Mouse (Mus musculus): Measurements from ENCODE around the gene Msrb2. TPM values are rescaled to one million over a fixed set of nuclear protein-coding genes. Genes with fewer than 3 reads are reported as not detected.

Msrb2 gene
- total and polyA plus RNA-seq, 3 experiments = not detected

DNA sequence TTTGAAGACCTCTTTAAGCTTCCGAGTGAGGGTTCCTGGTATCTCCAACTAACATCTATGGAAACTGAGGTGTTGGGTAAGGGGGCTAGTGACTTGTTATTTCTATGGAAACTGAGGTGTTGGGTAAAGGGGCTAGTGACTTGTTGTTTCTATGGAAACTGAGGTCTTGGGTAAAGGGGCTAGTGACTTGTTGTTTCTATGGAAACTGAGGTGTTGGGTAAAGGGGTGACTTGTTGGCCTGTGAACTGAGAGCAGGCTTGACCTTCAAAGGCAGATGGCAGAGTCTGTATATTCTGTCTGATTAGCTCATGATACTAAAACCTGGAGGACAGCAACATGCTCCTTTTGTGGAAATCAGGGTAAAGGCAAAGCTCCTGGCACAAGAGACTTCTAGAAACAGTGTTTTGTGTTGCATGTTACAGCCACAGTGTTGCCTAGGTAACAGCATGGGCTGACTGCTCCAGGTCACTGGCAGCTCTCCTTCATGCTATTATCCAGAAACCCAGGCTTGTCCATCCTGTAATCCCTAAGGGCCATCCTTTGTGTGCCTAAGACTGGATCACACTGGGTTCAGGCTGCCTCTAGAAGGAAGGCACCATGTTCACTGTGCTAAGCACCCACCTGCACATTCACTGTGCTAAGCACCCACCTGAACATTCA is 48.6 kb downstream of the Msrb2 start:
- DNase-seq (ENCODE audit: low spot score) (no peak), ATAC-seq (ENCODE audit: extremely low read depth, insufficient number of reproducible peaks, low FRiP score, poor library complexity, severe bottlenecking) (no peak)
- no peaks in the 10 kb centered on the region for H3K4me1 ChIP-seq (ENCODE audit: insufficient read depth, low read depth, low read length)
- no peaks in the 10 kb centered on the region for H3K27me3 ChIP-seq (ENCODE audit: insufficient read depth, low read length)
- TF ChIP-seq POLR2AphosphoS5 (IDR thresholded peaks at IDR 0.05; ENCODE audit: insufficient replicate concordance, low read depth, low read length) (no peak), GATA1 (IDR thresholded peaks at IDR 0.05; ENCODE audit: borderline replicate concordance, low read length) (no peak), GATA2 (IDR thresholded peaks at IDR 0.05; ENCODE audit: borderline replicate concordance, low read depth, low read length) (no peak), CTCF (IDR thresholded peaks at IDR 0.05; ENCODE audit: low read depth, low read length) (no peak), TAL1 (conservative IDR thresholded peaks at IDR 0.05; ENCODE audit: low read depth, low read length) (no peak)
- H3K9me3 ChIP-seq (replicated peaks) = no peaks in the 10 kb centered on the region
- no peak overlapping the region for H3K4me3 ChIP-seq (ENCODE audit: low read depth, low read length)
- H3K36me3 ChIP-seq (replicated peaks) = no peaks in the 10 kb centered on the region

DNA sequence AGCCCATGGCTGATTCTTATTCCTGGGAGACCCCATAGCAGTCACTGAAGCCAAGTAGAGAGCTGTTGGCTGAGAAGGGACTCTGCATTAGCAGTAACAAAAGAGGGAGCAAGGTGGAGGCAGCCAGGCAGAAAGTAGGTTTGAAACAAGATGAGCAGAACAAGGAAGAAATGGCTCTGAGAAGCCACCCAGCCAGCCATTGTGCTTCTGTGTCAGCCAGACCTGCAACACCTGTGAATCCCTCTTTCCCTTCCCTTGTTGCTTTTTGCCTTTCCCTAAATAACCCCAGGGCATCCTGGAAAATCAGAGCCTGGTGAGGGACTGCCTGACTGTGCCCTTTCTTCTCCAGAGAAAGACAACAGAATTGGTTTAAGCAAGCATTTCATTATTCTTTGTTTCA is 51.0 kb downstream of the Msrb2 start:
- Histone ChIP-seq H3K9me3 (replicated peaks) (no peaks in the 10 kb centered on the region), H3K36me3 (replicated peaks) (no peaks in the 10 kb centered on the region), H3K27me3 (ENCODE audit: insufficient read depth, low read length) (no peaks in the 10 kb centered on the region), H3K4me3 (ENCODE audit: low read depth, low read length) (no peak overlapping the region), H3K4me1 (ENCODE audit: insufficient read depth, low read depth, low read length) (no peaks in the 10 kb centered on the region)
- TF ChIP-seq GATA2 (IDR thresholded peaks at IDR 0.05; ENCODE audit: borderline replicate concordance, low read depth, low read length) = no peak
- ATAC-seq (ENCODE audit: extremely low read depth, insufficient number of reproducible peaks, low FRiP score, poor library complexity, severe bottlenecking) (no peak), DNase-seq (ENCODE audit: low spot score) (no peak)

DNA sequence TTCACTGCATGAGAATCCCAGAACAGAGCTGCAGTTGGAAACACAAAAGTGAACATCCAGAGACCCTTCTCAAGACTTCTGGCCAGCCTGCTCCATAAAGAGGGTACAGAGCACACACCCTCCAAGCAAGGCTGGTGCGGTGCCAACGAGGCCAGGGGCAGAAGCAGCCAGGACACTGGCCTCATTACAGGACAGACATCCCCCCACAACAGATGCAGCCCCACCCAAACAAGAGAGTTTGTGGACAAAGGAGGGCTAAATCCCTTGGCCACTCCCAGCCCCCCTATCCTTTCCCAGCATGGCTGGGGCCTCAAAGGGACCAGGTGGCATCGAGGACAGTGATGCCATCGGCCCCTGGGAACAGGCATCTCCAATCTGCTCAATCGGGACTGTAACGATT is 51.8 kb downstream of the Msrb2 start:
- Histone ChIP-seq H3K36me3 (replicated peaks) (no peaks in the 10 kb centered on the region), H3K9me3 (replicated peaks) (no peaks in the 10 kb centered on the region), H3K4me1 (ENCODE audit: insufficient read depth, low read depth, low read length) (no peaks in the 10 kb centered on the region), H3K27me3 (ENCODE audit: insufficient read depth, low read length) (no peaks in the 10 kb centered on the region), H3K4me3 (ENCODE audit: low read depth, low read length) (no peak overlapping the region)
- TF ChIP-seq POLR2AphosphoS5 (IDR thresholded peaks at IDR 0.05; ENCODE audit: insufficient replicate concordance, low read depth, low read length) (no peak), GATA2 (IDR thresholded peaks at IDR 0.05; ENCODE audit: borderline replicate concordance, low read depth, low read length) (no peak), TAL1 (conservative IDR thresholded peaks at IDR 0.05; ENCODE audit: low read depth, low read length) (no peak), GATA1 (IDR thresholded peaks at IDR 0.05; ENCODE audit: borderline replicate concordance, low read length) (no peak), CTCF (IDR thresholded peaks at IDR 0.05; ENCODE audit: low read depth, low read length) (no peak)
- ATAC-seq (ENCODE audit: extremely low read depth, insufficient number of reproducible peaks, low FRiP score, poor library complexity, severe bottlenecking) = no peak
- DNase-seq (ENCODE audit: low spot score) = no peak

DNA sequence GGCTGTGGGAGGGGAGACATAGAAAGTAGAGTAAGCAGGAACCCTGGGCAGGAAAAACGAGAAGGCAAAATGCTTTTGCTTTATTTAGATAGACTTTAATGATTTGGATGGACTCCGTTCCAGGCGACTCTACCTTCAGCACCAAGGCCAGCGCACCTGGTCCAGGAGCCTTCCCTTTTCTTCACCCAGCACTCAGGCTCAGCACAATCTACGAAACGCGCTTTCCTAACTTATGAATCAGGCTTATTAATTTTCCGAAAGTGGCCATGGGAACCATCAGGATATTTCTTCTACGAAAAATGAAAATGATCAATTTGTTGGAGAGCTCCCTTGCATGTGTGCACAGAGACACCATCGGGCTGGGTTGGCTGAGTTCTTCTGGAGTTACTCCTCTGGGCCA is 57.8 kb downstream of the Msrb2 start:
- H3K9me3 ChIP-seq (replicated peaks) = 0 out of 2 replicates have a peak, but pooled peaks cover 2% of the 10 kb centered on the region
- no peaks in the 10 kb centered on the region for H3K27me3 ChIP-seq (ENCODE audit: insufficient read depth, low read length)
- ATAC-seq (ENCODE audit: extremely low read depth, insufficient number of reproducible peaks, low FRiP score, poor library complexity, severe bottlenecking) (no peak), DNase-seq (ENCODE audit: low spot score) (no peak)
- TF ChIP-seq GATA2 (IDR thresholded peaks at IDR 0.05; ENCODE audit: borderline replicate concordance, low read depth, low read length) (no peak), CTCF (IDR thresholded peaks at IDR 0.05; ENCODE audit: low read depth, low read length) (no peak)
- no peaks in the 10 kb centered on the region for H3K36me3 ChIP-seq (replicated peaks)
- no peak overlapping the region for H3K4me3 ChIP-seq (ENCODE audit: low read depth, low read length)
- H3K4me1 ChIP-seq (ENCODE audit: insufficient read depth, low read depth, low read length) = no peaks in the 10 kb centered on the region

DNA sequence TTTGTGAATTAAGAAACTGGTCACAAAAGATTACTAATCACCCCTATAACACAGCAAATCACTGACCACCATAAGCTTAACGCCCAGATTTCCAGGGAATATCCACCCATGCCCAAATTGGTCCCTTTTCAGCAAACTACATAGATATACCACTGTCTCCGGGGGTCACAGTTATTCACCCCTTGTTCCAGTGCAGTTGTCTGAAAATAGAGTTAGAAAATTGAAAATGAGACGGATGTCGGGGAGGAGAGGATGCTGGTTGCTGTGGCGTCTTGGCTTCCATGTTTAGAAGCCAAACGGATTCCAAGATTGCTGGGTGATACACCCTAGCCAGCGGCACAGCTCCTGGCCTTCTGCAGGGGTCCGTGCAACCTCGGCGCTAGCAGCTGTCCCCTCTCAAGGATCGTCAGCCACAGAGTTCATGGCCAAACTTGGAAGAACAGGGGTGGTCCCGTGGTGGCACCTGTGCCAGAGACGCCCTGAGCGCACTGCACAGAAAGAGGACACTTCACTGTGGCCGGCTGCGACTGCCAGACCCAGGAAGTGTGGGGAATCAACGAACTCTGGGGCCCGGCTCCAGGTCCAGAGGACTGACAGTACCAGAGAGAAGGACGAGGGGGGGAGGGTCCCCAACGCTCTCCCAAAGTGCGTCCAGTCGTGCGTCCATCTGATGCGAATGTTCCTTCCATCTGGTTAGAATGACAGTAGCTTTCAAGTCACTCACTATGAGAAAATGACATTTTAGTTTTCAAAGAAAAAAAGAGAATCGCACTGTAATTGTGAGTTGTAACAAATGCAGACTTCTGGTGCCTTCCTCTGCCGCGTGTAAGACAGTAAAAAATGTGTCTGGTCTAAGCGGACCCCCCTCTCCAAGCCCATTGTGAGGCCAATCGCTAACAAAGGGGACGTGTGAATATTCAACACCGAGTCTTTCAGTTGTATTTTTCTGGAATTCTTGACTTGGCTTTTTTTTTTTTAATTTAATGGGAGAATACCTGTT is 58.8 kb downstream of the Msrb2 start:
- no peak for DNase-seq (ENCODE audit: low spot score)
- TF ChIP-seq TAL1 (conservative IDR thresholded peaks at IDR 0.05; ENCODE audit: low read depth, low read length) = no peak
- TF ChIP-seq GATA1 (IDR thresholded peaks at IDR 0.05; ENCODE audit: borderline replicate concordance, low read length) = no peak
- TF ChIP-seq CTCF (IDR thresholded peaks at IDR 0.05; ENCODE audit: low read depth, low read length) = no peak
- no peak for TF ChIP-seq POLR2AphosphoS5 (IDR thresholded peaks at IDR 0.05; ENCODE audit: insufficient replicate concordance, low read depth, low read length)
- TF ChIP-seq GATA2 (IDR thresholded peaks at IDR 0.05; ENCODE audit: borderline replicate concordance, low read depth, low read length) = no peak
- ATAC-seq (ENCODE audit: extremely low read depth, insufficient number of reproducible peaks, low FRiP score, poor library complexity, severe bottlenecking) = no peak
- H3K4me3 ChIP-seq (ENCODE audit: low read depth, low read length) = no peak overlapping the region
- 0 out of 2 replicates have a peak, but pooled peaks cover 2% of the 10 kb centered on the region for H3K9me3 ChIP-seq (replicated peaks)
- no peaks in the 10 kb centered on the region for H3K27me3 ChIP-seq (ENCODE audit: insufficient read depth, low read length)
- H3K4me1 ChIP-seq (ENCODE audit: insufficient read depth, low read depth, low read length) = no peaks in the 10 kb centered on the region
- H3K36me3 ChIP-seq (replicated peaks) = no peaks in the 10 kb centered on the region

DNA sequence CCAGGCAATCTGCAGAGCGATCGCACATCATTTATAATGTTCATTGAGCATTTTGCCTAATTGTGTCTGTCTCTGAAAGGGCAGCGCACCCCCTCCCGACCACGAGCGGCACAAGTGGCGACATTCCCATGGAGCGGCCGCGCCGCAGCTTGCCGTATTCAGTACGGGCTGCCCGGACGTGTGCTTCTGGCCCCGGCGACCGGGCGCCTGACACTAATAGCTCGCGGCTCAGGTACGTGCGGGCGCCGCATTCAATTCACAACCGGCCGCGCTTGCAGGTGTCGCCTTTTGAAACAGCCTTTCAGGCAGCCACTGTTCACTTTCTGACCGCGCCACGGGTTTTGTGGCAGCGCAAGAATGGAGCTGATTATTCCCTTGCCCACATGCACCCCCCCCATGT is 59.5 kb downstream of the Msrb2 start:
- DNase-seq (ENCODE audit: low spot score) (no peak), ATAC-seq (ENCODE audit: extremely low read depth, insufficient number of reproducible peaks, low FRiP score, poor library complexity, severe bottlenecking) (no peak)
- no peaks in the 10 kb centered on the region for H3K36me3 ChIP-seq (replicated peaks)
- H3K9me3 ChIP-seq (replicated peaks) = 0 out of 2 replicates have a peak, but pooled peaks cover 2% of the 10 kb centered on the region
- H3K27me3 ChIP-seq (ENCODE audit: insufficient read depth, low read length) = no peaks in the 10 kb centered on the region
- no peak for TF ChIP-seq CTCF (IDR thresholded peaks at IDR 0.05; ENCODE audit: low read depth, low read length)
- no peak for TF ChIP-seq GATA2 (IDR thresholded peaks at IDR 0.05; ENCODE audit: borderline replicate concordance, low read depth, low read length)
- TF ChIP-seq TAL1 (conservative IDR thresholded peaks at IDR 0.05; ENCODE audit: low read depth, low read length) = no peak
- TF ChIP-seq GATA1 (IDR thresholded peaks at IDR 0.05; ENCODE audit: borderline replicate concordance, low read length) = no peak
- H3K4me1 ChIP-seq (ENCODE audit: insufficient read depth, low read depth, low read length) = no peaks in the 10 kb centered on the region
- H3K4me3 ChIP-seq (ENCODE audit: low read depth, low read length) = no peak overlapping the region

Measured in G1E (cell line).